Mouse (Mus musculus) brain, embryonic 14.5 days (tissue): ENCODE measurements around the gene Itga1.

Source experiments
- CTCF ChIP-seq: fragments of 200-500 bp; IDR thresholded peaks from 2 replicates; pipeline ENCODE4 v1.5.1; 2012; ENCODE audit warnings: inconsistent platforms, mild to moderate bottlenecking, moderate library complexity, borderline replicate concordance; ENCODE audit not compliant: insufficient read depth, insufficient read length; ENCODE audit errors: extremely low read depth
- POLR2A ChIP-seq: fragments of 200-500 bp; IDR thresholded peaks from 2 replicates; pipeline ENCODE4 v1.6.1; 2012; ENCODE audit warnings: mild to moderate bottlenecking, inconsistent platforms, borderline replicate concordance; ENCODE audit not compliant: poor library complexity, insufficient read depth, insufficient read length, severe bottlenecking; ENCODE audit errors: extremely low read depth

DNA sequence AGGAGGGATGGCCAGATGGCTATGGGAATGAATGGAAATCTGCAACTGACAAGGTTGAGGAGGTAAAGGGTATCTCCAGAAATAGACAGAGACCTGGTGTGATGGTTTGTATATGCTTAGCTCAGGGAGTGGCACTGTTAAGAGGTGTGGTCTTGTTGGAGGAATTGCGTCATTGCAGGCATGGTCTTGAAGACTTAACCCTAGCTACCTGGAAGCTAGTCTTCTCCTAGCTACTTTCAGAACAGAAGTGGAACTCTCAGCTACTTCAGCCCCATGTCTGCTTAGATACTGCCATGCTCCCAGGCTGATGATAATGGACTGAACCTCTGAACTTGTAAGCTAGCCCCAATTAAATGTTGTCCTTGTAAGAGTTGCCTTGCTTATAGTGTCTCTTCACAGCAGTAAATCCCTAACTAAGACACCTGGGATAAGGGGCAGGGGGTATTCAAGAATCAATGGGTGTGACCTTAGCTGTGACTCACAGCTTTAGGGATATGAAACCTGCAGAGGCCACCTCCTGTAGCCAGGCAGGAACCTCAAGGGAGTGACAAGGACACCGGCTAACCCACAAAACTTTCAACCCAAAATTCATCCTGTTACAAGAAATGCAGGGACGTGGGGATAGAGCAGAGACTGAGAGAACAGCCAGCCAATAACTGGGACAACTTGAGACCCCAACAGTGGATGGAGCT lies 15.3 kb upstream of the Itga1 start:
- TF ChIP-seq CTCF (no peak), POLR2A (no peak)
